Mouse (Mus musculus) E14TG2a.4 (cell line): ENCODE measurements around the gene Tor4a.

Experiments
- CTCF ChIP-seq: conservative IDR thresholded peaks from 2 replicates; pipeline ENCODE4 v1.5.1; 2014; ENCODE audit warnings: low read length
- NANOG ChIP-seq: IDR thresholded peaks from 2 replicates; pipeline ENCODE4 v1.6.1; 2014; ENCODE audit warnings: borderline replicate concordance, low read length, mixed read lengths

- TF ChIP-seq CTCF (no peak), NANOG (no peak)
Measured at GRCm38 (mm10) chr2:25174866-25175689, 21.6 kb downstream of the Tor4a start.
